Mouse (Mus musculus) forebrain, embryonic 16.5 days (tissue): Measurements from ENCODE around the gene Rab34. TPM values are rescaled to one million over a fixed set of nuclear protein-coding genes. Genes with fewer than 3 reads are reported as not detected.

Experiments used
- ATAC-seq: fragments of 200-750 bp; cut with Nextera tagmentation; 2 replicates; pipeline ENCODE4 v1.8.0; 2017; ENCODE audit warnings: mild to moderate bottlenecking, moderate library complexity
- H3K27ac ChIP-seq: fragments of 300-500 bp; sonication (generic); 2 replicates; pipeline ENCODE4 v1.5.1; 2014; ENCODE audit warnings: low read length, control low read depth
- H3K27me3 ChIP-seq: fragments of 300-500 bp; sonication (generic); replicated peaks from 2 replicates; pipeline ENCODE4 v1.6.1; 2014; ENCODE audit warnings: low read length; ENCODE audit not compliant: control insufficient read depth, insufficient read depth
- H3K36me3 ChIP-seq: fragments of 300-500 bp; sonication (generic); 2 replicates; pipeline ENCODE4 v1.6.1; 2014; ENCODE audit not compliant: control insufficient read depth, insufficient read depth
- H3K4me1 ChIP-seq: fragments of 300-500 bp; sonication (generic); replicated peaks from 2 replicates; pipeline ENCODE4 v1.6.1; 2014; ENCODE audit warnings: low read length; ENCODE audit not compliant: control insufficient read depth, insufficient read depth
- H3K4me2 ChIP-seq: fragments of 300-500 bp; sonication (generic); 2 replicates; pipeline ENCODE4 v1.6.1; 2014; ENCODE audit warnings: mild to moderate bottlenecking, low read length, control low read depth
- H3K4me3 ChIP-seq: fragments of 300-500 bp; sonication (generic); replicated peaks from 2 replicates; pipeline ENCODE4 v1.5.1; 2014; ENCODE audit warnings: mild to moderate bottlenecking, low read length, control low read depth
- H3K9ac ChIP-seq: fragments of 300-500 bp; sonication (generic); replicated peaks from 2 replicates; pipeline ENCODE4 v1.6.1; 2014; ENCODE audit warnings: low read depth, low read length, control low read depth
- H3K9me3 ChIP-seq: fragments of 300-500 bp; sonication (generic); 2 replicates; pipeline ENCODE4 v1.6.1; 2016; ENCODE audit warnings: low read length; ENCODE audit not compliant: control insufficient read depth
- WGBS: fragments of 180-500 bp; shearing (Covaris S2); extraction: QIAGEN DNeasy Blood & Tissue Kit; methylation state at CpG from one replicate; pipeline ENCODE4 v1.1.7; 2014; 5-methylcytosine and 5-hydroxymethylcytosine counted together
- polyA plus RNA-seq: library from polyadenylated mRNA; unstranded; fragments of >200 nt; fragmentation: Nextera tagmentation; extraction: Ambion mirVana; gene quantifications from 2 replicates; pipeline ENCODE4 v1.2.1, GENCODE M21; 2015

The Rab34 gene
- polyA plus RNA-seq, 1 experiment from 2014 or later: 56.9 TPM

- peak; percentile 92 for ATAC-seq
- peaks cover 51% of the 10 kb centered on the region for H3K4me1 ChIP-seq
- peak overlapping the region; percentile 58 for H3K9ac ChIP-seq
- peak overlapping the region; percentile 86 for H3K27ac ChIP-seq
- under 1% methylated on average over 56 of the region's 84 CpGs for WGBS
- no peaks in the 10 kb centered on the region for H3K27me3 ChIP-seq
- peaks cover 19% of the 10 kb centered on the region for H3K36me3 ChIP-seq
- no peaks in the 10 kb centered on the region for H3K9me3 ChIP-seq
- H3K4me3 ChIP-seq: peak overlapping the region; percentile 44
- H3K4me2 ChIP-seq: peak overlapping the region; percentile 68
Observed at GRCm38 (mm10) chr11:78177903-78178858, 10.0 kb upstream of the Rab34 start.

GRCm38 (mm10) chr11:78178859-78179437 is 9.3 kb upstream of the Rab34 start:
- no peaks in the 10 kb centered on the region for H3K27me3 ChIP-seq
- no peak for ATAC-seq
- WGBS: 2% methylated on average over 29 of the region's 29 CpGs
- peak overlapping the region; percentile 86 for H3K27ac ChIP-seq
- H3K9ac ChIP-seq: peak overlapping the region; percentile 58
- H3K4me1 ChIP-seq: peaks cover 54% of the 10 kb centered on the region
- peak overlapping the region; percentile 44 for H3K4me3 ChIP-seq
- H3K9me3 ChIP-seq: no peaks in the 10 kb centered on the region
- H3K36me3 ChIP-seq: peaks cover 19% of the 10 kb centered on the region
- peak overlapping the region; percentile 68 for H3K4me2 ChIP-seq

- Histone ChIP-seq H3K9me3 (no peaks in the 10 kb centered on the region), H3K4me2 (peak overlapping the region; percentile 68), H3K4me3 (peak overlapping the region; percentile 44), H3K27ac (no peak overlapping the region), H3K36me3 (peaks cover 19% of the 10 kb centered on the region), H3K9ac (no peak overlapping the region; the same call in 1 of the 2 replicates), H3K27me3 (no peaks in the 10 kb centered on the region), H3K4me1 (peaks cover 57% of the 10 kb centered on the region)
- ATAC-seq: no peak
- WGBS: 32% methylated on average over 8 of the region's 8 CpGs
Observed at GRCm38 (mm10) chr11:78179438-78179999, 8.7 kb upstream of the Rab34 start.

- H3K27me3 ChIP-seq: no peaks in the 10 kb centered on the region
- peaks cover 57% of the 10 kb centered on the region for H3K4me1 ChIP-seq
- 86% methylated on average over 6 of the region's 6 CpGs for WGBS
- no peak overlapping the region for H3K4me2 ChIP-seq
- H3K27ac ChIP-seq: no peak overlapping the region
- H3K9me3 ChIP-seq: no peaks in the 10 kb centered on the region
- H3K9ac ChIP-seq: no peak overlapping the region
- no peak overlapping the region for H3K4me3 ChIP-seq
- peaks cover 19% of the 10 kb centered on the region for H3K36me3 ChIP-seq
- ATAC-seq: no peak
Observed at GRCm38 (mm10) chr11:78180081-78180761, 8.0 kb upstream of the Rab34 start.

- Histone ChIP-seq H3K4me3 (peak overlapping the region; percentile 88), H3K36me3 (peaks cover 19% of the 10 kb centered on the region), H3K9ac (no peak overlapping the region), H3K9me3 (no peaks in the 10 kb centered on the region), H3K4me2 (peak overlapping the region; percentile 59), H3K27me3 (no peaks in the 10 kb centered on the region), H3K27ac (no peak overlapping the region), H3K4me1 (peaks cover 51% of the 10 kb centered on the region)
- ATAC-seq: no peak
- WGBS: 45% methylated on average over 2 of the region's 2 CpGs
Observed at GRCm38 (mm10) chr11:78181830-78182357, 6.3 kb upstream of the Rab34 start.

GRCm38 (mm10) chr11:78182450-78182849 is 5.8 kb upstream of the Rab34 start:
- H3K27ac ChIP-seq: no peak overlapping the region
- H3K4me3 ChIP-seq: peak overlapping the region; percentile 88
- peak overlapping the region; percentile 59 for H3K4me2 ChIP-seq
- peaks cover 19% of the 10 kb centered on the region for H3K36me3 ChIP-seq
- H3K9ac ChIP-seq: peak overlapping the region; percentile 96
- H3K27me3 ChIP-seq: no peaks in the 10 kb centered on the region
- WGBS: 8% methylated on average over 7 of the region's 7 CpGs
- H3K4me1 ChIP-seq: peaks cover 46% of the 10 kb centered on the region
- ATAC-seq: no peak
- H3K9me3 ChIP-seq: no peaks in the 10 kb centered on the region

- peak within 1 kb of the TSS; percentile 59 for H3K4me2 ChIP-seq
- ATAC-seq: peak; percentile 96
- no peaks in the 10 kb centered on the region for H3K27me3 ChIP-seq
- H3K36me3 ChIP-seq: peaks cover 19% of the 10 kb centered on the region
- H3K4me3 ChIP-seq: peak within 1 kb of the TSS; percentile 88
- WGBS: under 1% methylated on average over 38 of the region's 38 CpGs
- no peaks in the 10 kb centered on the region for H3K9me3 ChIP-seq
- peaks cover 41% of the 10 kb centered on the region for H3K4me1 ChIP-seq
- H3K9ac ChIP-seq: peak within 1 kb of the TSS; percentile 96
- peak within 1 kb of the TSS; percentile 95 for H3K27ac ChIP-seq
Observed at GRCm38 (mm10) chr11:78182961-78183844, 5.0 kb upstream of the Rab34 start, which contains the start of gene Rpl23a. TSS of gene Rpl23a (minus strand) at chr11:78183584.

GRCm38 (mm10) chr11:78183884-78184514 is 4.2 kb upstream of the Rab34 start:
- H3K36me3 ChIP-seq: peaks cover 19% of the 10 kb centered on the region
- 54% methylated on average over 10 of the region's 10 CpGs for WGBS
- no peaks in the 10 kb centered on the region for H3K27me3 ChIP-seq
- H3K4me3 ChIP-seq: peak overlapping the region; percentile 88; the same call in 1 of the 2 replicates
- H3K4me2 ChIP-seq: peak overlapping the region; percentile 34
- 0 out of 2 replicates have a peak overlapping the region, but pooled peaks have one; percentile 1 for H3K9ac ChIP-seq
- peak; percentile 4; the same call in 1 of the 2 replicates for ATAC-seq
- peaks cover 33% of the 10 kb centered on the region for H3K4me1 ChIP-seq
- H3K27ac ChIP-seq: no peak overlapping the region
- no peaks in the 10 kb centered on the region for H3K9me3 ChIP-seq
